Mouse (Mus musculus): ENCODE measurements around the gene Atp2b1. TPM values are rescaled to one million over a fixed set of nuclear protein-coding genes. Genes with fewer than 3 reads are reported as not detected.
"Not testable (repeated sequence)": the region's sequence is repeated elsewhere in the genome, so short reads cannot be mapped to it uniquely, and the experiment has no call there.

Atp2b1 gene
- polyA plus RNA-seq, 1 experiment = 0.46 TPM

DNA sequence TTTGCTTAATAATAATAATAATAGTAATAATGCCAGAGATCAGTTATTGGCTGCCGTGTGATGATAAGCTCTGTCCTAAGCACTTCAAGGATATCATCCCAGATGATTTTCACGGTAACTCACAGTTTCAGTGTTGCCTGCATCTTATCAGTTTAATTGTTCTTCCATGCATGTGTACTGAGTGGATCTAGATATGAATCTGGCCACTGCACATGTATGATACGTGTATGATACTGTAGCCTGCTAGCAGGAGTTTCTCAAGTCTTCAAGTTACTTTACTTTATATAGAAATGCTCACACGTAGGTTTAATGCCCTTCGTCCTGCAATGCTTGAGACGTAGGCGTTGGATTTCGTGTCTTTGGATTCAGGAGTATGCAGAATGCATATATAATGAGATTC, 65.7 kb downstream of the Atp2b1 start:
- no peak for TF ChIP-seq TAL1 (IDR thresholded peaks at IDR 0.05; ENCODE audit: low read length)
- no peak for TF ChIP-seq GATA1 (IDR thresholded peaks at IDR 0.05; ENCODE audit: low read length)
- peaks cover 7% of the 10 kb centered on the region for H3K4me1 ChIP-seq (ENCODE audit: control insufficient read depth)
- H3K4me3 ChIP-seq (replicated peaks) = no peak overlapping the region
- H3K9me3 ChIP-seq (ENCODE audit: control insufficient read depth, low read length) = no peaks in the 10 kb centered on the region
- no peaks in the 10 kb centered on the region for H3K27me3 ChIP-seq (ENCODE audit: control insufficient read depth)
- peaks cover 33% of the 10 kb centered on the region for H3K36me3 ChIP-seq (ENCODE audit: control insufficient read depth)

DNA sequence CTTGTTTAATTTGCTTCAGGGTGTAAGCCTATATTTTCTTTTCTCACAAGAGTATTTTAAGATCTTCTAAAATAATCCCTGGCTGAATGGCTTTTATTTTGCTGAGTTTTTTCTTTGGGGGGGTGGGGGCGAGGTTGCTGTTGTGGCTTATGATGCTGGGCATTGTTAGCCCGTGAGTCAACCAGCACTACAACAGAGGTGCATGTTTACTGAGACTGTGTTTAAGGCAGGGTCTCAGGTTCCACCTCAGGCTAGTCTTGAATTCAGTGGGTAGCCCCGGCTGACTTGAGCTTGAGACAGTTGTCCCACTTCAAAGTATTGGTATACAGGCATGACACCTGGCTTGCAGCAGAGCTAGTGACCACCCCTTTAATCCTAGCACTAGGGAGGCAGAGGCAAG, 77.8 kb downstream of the Atp2b1 start:
- no peak overlapping the region for H3K4me3 ChIP-seq (replicated peaks)
- TF ChIP-seq TAL1 (IDR thresholded peaks at IDR 0.05; ENCODE audit: low read length) (no peak), GATA1 (IDR thresholded peaks at IDR 0.05; ENCODE audit: low read length) (no peak)
- H3K9me3 ChIP-seq (ENCODE audit: control insufficient read depth, low read length) = no peaks in the 10 kb centered on the region
- H3K27me3 ChIP-seq (ENCODE audit: control insufficient read depth) = no peaks in the 10 kb centered on the region
- H3K36me3 ChIP-seq (ENCODE audit: control insufficient read depth) = peaks cover 86% of the 10 kb centered on the region
- H3K4me1 ChIP-seq (ENCODE audit: control insufficient read depth) = no peaks in the 10 kb centered on the region

DNA sequence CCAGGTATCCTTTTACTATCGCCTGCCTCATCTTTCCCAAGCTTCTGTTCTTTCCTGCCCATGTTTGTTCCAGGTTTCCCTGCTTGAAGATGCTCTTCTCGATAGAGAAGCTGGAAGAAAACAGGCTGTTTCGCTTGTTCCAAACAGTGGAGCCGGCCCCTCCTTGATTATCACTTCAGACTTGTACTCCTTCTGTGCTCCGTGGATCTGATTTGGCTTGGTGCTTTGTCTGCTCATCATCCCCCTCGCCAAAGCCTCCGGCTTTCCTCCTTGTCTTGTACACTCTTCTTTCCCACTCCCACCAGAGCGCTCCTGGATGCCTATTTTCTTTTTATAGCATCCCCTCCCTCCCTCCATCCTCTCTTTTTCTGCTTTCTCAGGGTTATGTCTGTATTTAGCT, 79.0 kb downstream of the Atp2b1 start:
- Histone ChIP-seq H3K4me1 (ENCODE audit: control insufficient read depth) (no peaks in the 10 kb centered on the region), H3K36me3 (ENCODE audit: control insufficient read depth) (peaks cover 88% of the 10 kb centered on the region), H3K9me3 (ENCODE audit: control insufficient read depth, low read length) (no peaks in the 10 kb centered on the region), H3K4me3 (replicated peaks) (no peak overlapping the region), H3K27me3 (ENCODE audit: control insufficient read depth) (no peaks in the 10 kb centered on the region)
- TF ChIP-seq GATA1 (IDR thresholded peaks at IDR 0.05; ENCODE audit: low read length) = no peak
- no peak for TF ChIP-seq TAL1 (IDR thresholded peaks at IDR 0.05; ENCODE audit: low read length)

DNA sequence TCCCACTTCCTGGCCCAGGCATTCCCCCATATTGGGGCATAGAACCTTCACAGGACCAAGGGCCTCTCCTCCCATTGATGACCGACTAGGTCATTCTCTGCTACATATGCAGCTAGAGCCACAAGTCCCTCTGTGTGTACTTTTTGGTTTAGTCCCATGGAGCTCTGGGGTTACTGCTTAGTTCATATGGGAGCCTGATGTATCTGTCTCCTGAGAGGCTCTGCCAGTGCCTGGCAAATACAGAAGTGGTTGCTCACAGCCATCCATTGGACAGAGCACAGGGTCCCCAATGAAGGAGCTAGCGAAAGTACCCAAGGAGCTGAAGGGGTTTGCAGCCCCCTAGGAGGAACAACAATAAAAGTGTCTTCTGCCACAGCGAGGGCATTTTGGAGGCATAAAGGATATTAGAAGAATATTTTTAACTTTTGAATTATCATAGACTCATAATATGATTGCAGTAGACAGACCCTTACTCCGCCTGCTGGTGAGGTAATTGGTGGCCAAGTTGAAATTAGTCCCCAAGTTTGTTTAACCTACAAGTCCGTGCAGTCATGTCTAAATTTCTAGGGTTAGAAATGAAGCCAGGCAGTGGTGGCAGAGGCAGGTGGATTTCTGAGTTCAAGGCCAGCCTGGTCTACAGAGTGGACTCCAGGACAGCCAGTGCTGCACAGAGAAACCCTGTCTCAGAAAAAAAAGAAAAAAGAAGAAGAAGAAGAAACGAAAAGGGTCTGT, 81.0 kb downstream of the Atp2b1 start:
- not testable (repeated sequence) for H3K9me3 ChIP-seq (ENCODE audit: control insufficient read depth, low read length); H3K4me3 ChIP-seq (replicated peaks); H3K27me3 ChIP-seq (ENCODE audit: control insufficient read depth); H3K4me1 ChIP-seq (ENCODE audit: control insufficient read depth)
- H3K36me3 ChIP-seq (ENCODE audit: control insufficient read depth) = peaks cover 90% of the 10 kb centered on the region

DNA sequence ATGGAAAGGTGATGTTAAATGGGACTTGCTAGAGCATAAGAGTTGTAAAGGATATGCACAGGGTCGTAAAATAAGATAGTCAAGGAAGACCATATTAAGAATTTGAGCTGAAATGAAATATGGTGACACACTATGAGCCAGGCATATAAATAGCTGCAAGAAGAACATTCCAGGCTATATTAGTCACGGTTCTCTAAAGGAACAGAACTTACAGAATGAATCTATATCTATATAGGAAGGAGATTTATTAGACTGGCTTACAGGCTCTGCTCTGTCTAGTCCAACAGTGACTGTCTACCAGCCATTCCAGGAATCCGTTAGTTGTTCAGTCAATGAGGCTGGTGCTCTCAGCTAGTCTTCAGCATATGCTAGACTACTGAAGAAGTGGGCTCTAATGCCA, 90.7 kb downstream of the Atp2b1 start:
- no peak overlapping the region for H3K4me3 ChIP-seq (replicated peaks)
- TF ChIP-seq TAL1 (IDR thresholded peaks at IDR 0.05; ENCODE audit: low read length) (no peak), GATA1 (IDR thresholded peaks at IDR 0.05; ENCODE audit: low read length) (no peak)
- no peaks in the 10 kb centered on the region for H3K27me3 ChIP-seq (ENCODE audit: control insufficient read depth)
- peaks cover 88% of the 10 kb centered on the region for H3K36me3 ChIP-seq (ENCODE audit: control insufficient read depth)
- no peaks in the 10 kb centered on the region for H3K4me1 ChIP-seq (ENCODE audit: control insufficient read depth)
- H3K9me3 ChIP-seq (ENCODE audit: control insufficient read depth, low read length) = no peaks in the 10 kb centered on the region

DNA sequence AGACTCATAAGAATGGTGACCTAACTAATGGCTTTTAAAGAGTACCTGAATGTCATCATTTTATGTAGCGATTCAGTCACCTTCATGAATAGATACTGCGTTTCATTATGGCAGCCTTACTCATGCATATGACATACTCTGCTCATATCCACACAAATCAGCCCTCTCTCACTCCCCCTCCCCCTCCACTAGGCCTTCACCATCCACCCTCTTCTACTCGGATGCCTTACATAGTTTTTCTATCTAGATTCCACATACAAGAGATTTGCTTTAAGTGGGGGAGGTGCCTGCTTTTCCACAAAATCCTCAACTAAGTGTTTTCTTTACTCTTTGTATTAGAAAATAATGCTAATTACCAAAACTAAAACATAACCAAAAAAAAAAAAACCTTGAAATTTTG, 96.9 kb downstream of the Atp2b1 start:
- no peak for TF ChIP-seq TAL1 (IDR thresholded peaks at IDR 0.05; ENCODE audit: low read length)
- no peak for TF ChIP-seq GATA1 (IDR thresholded peaks at IDR 0.05; ENCODE audit: low read length)
- no peak overlapping the region for H3K4me3 ChIP-seq (replicated peaks)
- no peaks in the 10 kb centered on the region for H3K4me1 ChIP-seq (ENCODE audit: control insufficient read depth)
- H3K27me3 ChIP-seq (ENCODE audit: control insufficient read depth) = no peaks in the 10 kb centered on the region
- peaks cover 87% of the 10 kb centered on the region for H3K36me3 ChIP-seq (ENCODE audit: control insufficient read depth)
- no peaks in the 10 kb centered on the region for H3K9me3 ChIP-seq (ENCODE audit: control insufficient read depth, low read length)

DNA sequence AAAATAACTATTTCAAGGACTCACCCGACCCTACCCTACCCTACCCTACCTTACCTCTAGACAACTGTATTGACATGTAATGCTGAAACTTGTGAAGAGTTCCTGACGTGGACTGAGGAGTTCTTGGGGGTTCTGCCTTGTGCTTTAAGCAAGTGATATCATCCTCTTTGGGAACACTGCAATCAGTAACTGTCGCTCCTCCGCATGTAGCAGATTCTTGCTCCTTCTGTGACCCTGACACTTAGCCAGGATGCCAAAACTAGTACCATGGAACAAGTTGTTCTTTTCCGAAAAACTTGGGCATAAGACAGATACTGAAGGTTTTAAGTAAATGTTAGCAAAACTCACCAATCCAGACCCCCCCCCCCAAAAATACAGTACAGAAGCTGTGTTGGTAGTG, 97.9 kb downstream of the Atp2b1 start:
- peaks cover 87% of the 10 kb centered on the region for H3K36me3 ChIP-seq (ENCODE audit: control insufficient read depth)
- TF ChIP-seq GATA1 (IDR thresholded peaks at IDR 0.05; ENCODE audit: low read length) = no peak
- TF ChIP-seq TAL1 (IDR thresholded peaks at IDR 0.05; ENCODE audit: low read length) = no peak

DNA sequence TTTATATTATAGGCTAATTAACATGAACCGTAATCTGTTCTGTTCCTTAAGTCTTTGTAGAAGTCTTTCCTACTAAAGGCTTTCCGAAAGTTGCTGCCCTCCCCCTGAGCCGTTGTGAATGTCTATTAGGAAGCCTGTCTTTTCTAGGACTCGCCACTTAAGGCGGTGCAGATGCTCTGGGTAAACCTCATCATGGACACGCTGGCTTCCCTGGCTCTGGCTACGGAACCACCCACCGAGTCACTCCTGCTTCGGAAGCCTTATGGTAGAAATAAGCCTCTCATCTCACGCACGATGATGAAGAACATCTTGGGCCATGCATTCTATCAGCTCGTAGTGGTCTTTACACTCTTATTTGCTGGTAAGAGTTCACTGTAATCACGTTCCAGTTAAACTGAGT, 100.5 kb downstream of the Atp2b1 start:
- Histone ChIP-seq H3K4me1 (ENCODE audit: control insufficient read depth) (no peaks in the 10 kb centered on the region), H3K36me3 (ENCODE audit: control insufficient read depth) (peaks cover 89% of the 10 kb centered on the region), H3K9me3 (ENCODE audit: control insufficient read depth, low read length) (no peaks in the 10 kb centered on the region), H3K4me3 (replicated peaks) (no peak overlapping the region), H3K27me3 (ENCODE audit: control insufficient read depth) (no peaks in the 10 kb centered on the region)
- TF ChIP-seq GATA1 (IDR thresholded peaks at IDR 0.05; ENCODE audit: low read length) (no peak), TAL1 (IDR thresholded peaks at IDR 0.05; ENCODE audit: low read length) (no peak)

More for the DNA sequence above, 97.9 kb downstream of the Atp2b1 start:
- Histone ChIP-seq H3K4me3 (replicated peaks) (no peak overlapping the region), H3K27me3 (ENCODE audit: control insufficient read depth) (no peaks in the 10 kb centered on the region), H3K4me1 (ENCODE audit: control insufficient read depth) (no peaks in the 10 kb centered on the region), H3K9me3 (ENCODE audit: control insufficient read depth, low read length) (no peaks in the 10 kb centered on the region)

DNA sequence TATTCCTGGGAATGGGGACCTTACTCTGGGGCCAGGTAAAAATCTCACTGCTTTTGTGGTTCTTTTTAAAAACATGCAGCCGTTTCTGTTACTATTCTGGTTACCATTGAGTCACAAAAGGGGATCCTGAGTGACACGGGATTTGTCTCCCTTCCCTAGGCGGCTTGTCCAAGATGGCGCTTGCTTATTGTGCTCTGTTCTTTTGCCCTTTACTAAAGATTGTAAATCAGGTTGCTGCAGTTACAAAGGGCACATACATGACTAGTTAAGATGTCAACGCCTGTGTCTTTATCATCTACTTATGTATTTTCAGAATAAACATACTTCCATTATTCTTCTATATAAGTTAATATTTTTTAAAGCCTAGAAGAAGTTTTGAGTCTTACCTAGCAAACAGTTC, 102.8 kb downstream of the Atp2b1 start:
- Histone ChIP-seq H3K4me1 (ENCODE audit: control insufficient read depth) (no peaks in the 10 kb centered on the region), H3K27me3 (ENCODE audit: control insufficient read depth) (no peaks in the 10 kb centered on the region), H3K36me3 (ENCODE audit: control insufficient read depth) (peaks cover 78% of the 10 kb centered on the region), H3K9me3 (ENCODE audit: control insufficient read depth, low read length) (no peaks in the 10 kb centered on the region), H3K4me3 (replicated peaks) (no peak overlapping the region)
- TF ChIP-seq TAL1 (IDR thresholded peaks at IDR 0.05; ENCODE audit: low read length) (no peak), GATA1 (IDR thresholded peaks at IDR 0.05; ENCODE audit: low read length) (no peak)

DNA sequence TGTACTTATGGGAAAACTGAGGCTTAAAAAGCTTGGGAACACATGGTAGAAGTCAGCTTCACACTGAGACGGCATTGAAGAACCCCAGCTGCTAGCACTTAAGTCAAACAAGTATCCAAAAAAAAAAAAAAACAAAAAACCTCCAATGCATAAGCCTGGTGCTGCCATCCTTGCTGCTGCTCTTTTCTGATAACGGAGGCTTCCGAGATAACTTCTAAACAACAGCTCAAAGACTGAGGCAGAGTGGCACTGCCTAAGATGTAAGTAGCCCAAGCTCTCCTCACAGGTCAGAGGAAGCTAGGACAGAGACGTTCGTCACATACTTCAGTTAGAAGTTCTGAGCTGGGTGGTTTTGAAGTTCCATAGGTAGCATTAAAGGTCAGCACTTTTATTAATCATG, 113.3 kb downstream of the Atp2b1 start:
- H3K36me3 ChIP-seq (ENCODE audit: control insufficient read depth) = peaks cover 34% of the 10 kb centered on the region
- TF ChIP-seq TAL1 (IDR thresholded peaks at IDR 0.05; ENCODE audit: low read length) (no peak), GATA1 (IDR thresholded peaks at IDR 0.05; ENCODE audit: low read length) (no peak)
- no peak overlapping the region for H3K4me3 ChIP-seq (replicated peaks)
- no peaks in the 10 kb centered on the region for H3K27me3 ChIP-seq (ENCODE audit: control insufficient read depth)
- no peaks in the 10 kb centered on the region for H3K9me3 ChIP-seq (ENCODE audit: control insufficient read depth, low read length)
- H3K4me1 ChIP-seq (ENCODE audit: control insufficient read depth) = peaks cover 12% of the 10 kb centered on the region
